Mouse (Mus musculus) embryonic facial prominence, embryonic 15.5 days (tissue): ENCODE data around the gene Gm40460. TPM values are rescaled to one million over a fixed set of nuclear protein-coding genes. Genes with fewer than 3 reads are reported as not detected.
"Not testable (repeated sequence)": the region's sequence is repeated elsewhere in the genome, so short reads cannot be mapped to it uniquely, and the experiment has no call there.

Source experiments
- ATAC-seq: fragments of 200-750 bp; cut with Nextera tagmentation; 2 replicates; pipeline ENCODE4 v1.8.0; 2017; ENCODE audit warnings: low read depth, moderate TSS enrichment; ENCODE audit not compliant: insufficient number of reproducible peaks, low FRiP score, low TSS enrichment
- H3K27ac ChIP-seq: fragments of 300-500 bp; sonication (generic); replicated peaks from 2 replicates; pipeline ENCODE4 v1.5.1; 2015; ENCODE audit warnings: mild to moderate bottlenecking, inconsistent platforms
- H3K27me3 ChIP-seq: fragments of 300-500 bp; sonication (generic); 2 replicates; pipeline ENCODE4 v1.6.1; 2015; ENCODE audit warnings: inconsistent platforms
- H3K36me3 ChIP-seq: fragments of 300-500 bp; sonication (generic); 2 replicates; pipeline ENCODE4 v1.6.1; 2015; ENCODE audit warnings: mild to moderate bottlenecking, inconsistent platforms
- H3K4me1 ChIP-seq: fragments of 300-500 bp; sonication (generic); 2 replicates; pipeline ENCODE4 v1.6.1; 2015; ENCODE audit warnings: inconsistent platforms
- H3K4me2 ChIP-seq: fragments of 300-500 bp; sonication (generic); replicated peaks from 2 replicates; pipeline ENCODE4 v1.6.1; 2015; ENCODE audit warnings: mild to moderate bottlenecking, inconsistent platforms
- H3K4me3 ChIP-seq: fragments of 300-500 bp; sonication (generic); replicated peaks from 2 replicates; pipeline ENCODE4 v1.5.1; 2015; ENCODE audit warnings: mild to moderate bottlenecking, inconsistent platforms
- H3K9ac ChIP-seq: fragments of 300-500 bp; sonication (generic); 2 replicates; pipeline ENCODE4 v1.6.1; 2015; ENCODE audit warnings: inconsistent platforms
- H3K9me3 ChIP-seq: fragments of 300-500 bp; sonication (generic); replicated peaks from 2 replicates; pipeline ENCODE4 v1.6.1; 2016; ENCODE audit warnings: inconsistent platforms
- WGBS: fragments of 180-500 bp; shearing (Covaris S2); methylation state at CpG from one replicate; pipeline ENCODE4 v1.1.7; 2015; 5-methylcytosine and 5-hydroxymethylcytosine counted together
- polyA plus RNA-seq: library from polyadenylated mRNA; unstranded; fragments of >200 nt; fragmentation: Nextera tagmentation; extraction: Ambion mirVana; gene quantifications from 2 replicates; pipeline ENCODE4 v1.2.1, GENCODE M21; 2015

Gm40460 gene
- polyA plus RNA-seq, 1 experiment from 2014 or later, result 0.40 TPM

DNA sequence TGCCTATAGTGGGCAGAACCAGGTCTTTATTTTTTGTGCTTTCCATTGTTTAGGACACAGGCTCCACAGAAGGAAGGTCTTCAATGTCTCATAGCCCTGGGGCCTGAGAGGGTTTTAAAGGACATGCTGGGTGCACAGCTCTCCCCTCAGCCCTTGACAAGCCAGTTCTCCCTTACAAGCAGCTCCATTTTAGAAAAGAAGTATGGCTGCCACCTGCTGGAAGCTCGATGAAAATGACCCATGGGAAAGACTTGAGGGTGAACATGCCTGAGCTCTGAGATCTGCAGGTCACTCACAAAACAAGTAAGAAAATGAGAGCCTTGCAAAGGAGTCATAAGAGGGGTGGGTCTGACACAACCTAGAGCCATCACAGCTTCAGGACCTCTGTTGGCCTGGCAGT, 8.9 kb upstream of the Gm40460 start:
- no peaks in the 10 kb centered on the region for H3K4me1 ChIP-seq
- WGBS, result 4% methylated on average over 1 of the region's 1 CpGs
- 0 out of 2 replicates have a peak, but pooled peaks cover 5% of the 10 kb centered on the region for H3K27me3 ChIP-seq
- no peaks in the 10 kb centered on the region for H3K36me3 ChIP-seq
- ATAC-seq, result no peak
- H3K9ac ChIP-seq, result no peak overlapping the region
- H3K27ac ChIP-seq, result no peak overlapping the region
- H3K4me3 ChIP-seq, result no peak overlapping the region
- H3K4me2 ChIP-seq, result no peak overlapping the region
- no peaks in the 10 kb centered on the region for H3K9me3 ChIP-seq

DNA sequence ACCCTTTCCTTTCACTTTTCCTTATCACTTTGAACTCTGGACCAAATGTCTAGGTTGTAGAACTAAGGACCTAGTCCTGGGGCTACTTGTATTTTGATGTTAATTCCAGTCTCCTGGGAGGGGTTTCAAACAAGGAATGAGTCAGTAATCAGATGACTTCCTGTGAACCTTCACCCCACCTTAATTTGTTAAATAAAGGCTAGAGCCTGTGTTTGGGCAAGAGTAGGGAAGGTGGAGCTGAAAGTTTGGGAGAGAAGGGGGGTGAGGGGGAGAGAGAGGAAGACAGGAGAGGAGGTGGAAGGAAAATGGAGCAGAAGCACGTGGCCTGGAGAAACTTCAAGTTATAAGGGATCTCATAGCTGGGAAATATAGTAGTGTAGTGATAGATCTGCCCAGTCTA, 9.3 kb downstream of the Gm40460 start:
- no peak for ATAC-seq
- Histone ChIP-seq H3K36me3 (no peaks in the 10 kb centered on the region), H3K4me1 (no peaks in the 10 kb centered on the region), H3K9me3 (no peaks in the 10 kb centered on the region), H3K4me2 (no peak overlapping the region), H3K4me3 (no peak overlapping the region), H3K27ac (no peak overlapping the region), H3K9ac (no peak overlapping the region), H3K27me3 (no peaks in the 10 kb centered on the region)
- WGBS, result 25% methylated on average over 1 of the region's 1 CpGs

DNA sequence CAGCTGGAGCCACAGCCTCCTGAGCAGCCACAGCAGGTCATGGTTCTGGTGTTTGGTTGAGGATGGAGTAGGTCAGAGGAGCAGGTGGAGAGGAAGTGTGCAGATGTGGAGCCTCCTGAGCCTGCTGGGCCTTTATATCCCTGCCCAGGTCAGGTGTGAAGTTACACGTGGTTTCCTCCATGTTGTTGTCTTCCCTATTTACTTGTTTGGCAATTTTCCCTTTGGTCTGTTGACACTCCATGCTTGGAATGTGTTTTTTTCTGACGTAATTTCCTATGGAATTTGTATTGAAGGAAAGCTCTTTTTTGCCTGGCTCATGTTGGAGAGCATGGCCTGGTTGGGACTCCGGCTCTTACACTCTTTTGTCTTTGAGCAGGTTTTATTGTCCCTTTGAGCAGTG, 11.0 kb downstream of the Gm40460 start, which contains the start of gene Krtap5-5:
Krtap5-5 (minus strand) TSS at position 101 of the 400 bp plus-strand sequence.
- H3K27ac ChIP-seq, H3K36me3 ChIP-seq, H3K27me3 ChIP-seq, H3K9ac ChIP-seq, H3K9me3 ChIP-seq, H3K4me2 ChIP-seq, H3K4me1 ChIP-seq, ATAC-seq, H3K4me3 ChIP-seq: not testable (repeated sequence)
- 37% methylated on average over 3 of the region's 3 CpGs for WGBS

DNA sequence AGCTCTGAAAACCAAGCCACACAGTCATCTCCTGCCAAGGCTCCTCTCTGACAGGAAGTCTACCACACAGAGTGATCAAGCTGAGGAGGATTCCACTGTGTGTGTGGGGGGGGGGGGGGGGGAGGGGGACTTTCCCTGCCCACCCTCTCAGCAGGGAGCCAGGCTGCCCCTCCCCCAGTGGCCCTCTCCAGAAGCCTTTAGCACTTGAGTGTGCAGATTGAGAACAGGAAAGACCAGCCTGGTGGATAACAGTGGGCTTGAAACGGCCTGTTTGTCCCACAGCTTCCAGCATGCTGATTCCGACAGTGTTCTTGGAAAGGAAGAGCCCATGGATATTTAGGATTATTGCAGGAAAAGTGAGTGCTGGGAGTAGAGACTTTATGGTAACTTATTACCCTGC, 16.4 kb downstream of the Gm40460 start:
- H3K36me3 ChIP-seq, result no peaks in the 10 kb centered on the region
- no peak overlapping the region for H3K9ac ChIP-seq
- ATAC-seq, result no peak
- no peak overlapping the region for H3K4me3 ChIP-seq
- no peak overlapping the region for H3K27ac ChIP-seq
- 24% methylated on average over 2 of the region's 2 CpGs for WGBS
- no peaks in the 10 kb centered on the region for H3K9me3 ChIP-seq
- H3K27me3 ChIP-seq, result no peaks in the 10 kb centered on the region
- H3K4me2 ChIP-seq, result no peak overlapping the region
- H3K4me1 ChIP-seq, result peaks cover 10% of the 10 kb centered on the region; the same call in 1 of the 2 replicates

DNA sequence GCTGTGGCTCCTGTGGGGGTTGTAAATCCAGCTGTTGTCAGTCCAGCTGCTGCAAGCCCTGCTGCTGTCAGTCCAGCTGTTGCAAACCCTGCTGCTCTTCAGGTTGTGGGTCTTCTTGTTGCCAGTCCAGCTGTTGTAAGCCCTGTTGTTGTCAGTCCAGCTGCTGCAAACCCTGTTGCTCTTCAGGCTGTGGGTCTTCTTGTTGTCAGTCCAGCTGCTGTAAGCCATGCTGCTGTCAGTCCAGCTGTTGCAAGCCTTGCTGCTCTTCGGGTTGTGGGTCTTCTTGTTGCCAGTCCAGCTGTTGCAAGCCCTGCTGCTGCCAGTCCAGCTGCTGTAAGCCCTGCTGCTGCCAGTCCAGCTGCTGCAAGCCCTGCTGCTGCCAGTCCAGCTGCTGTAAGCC, 28.7 kb downstream of the Gm40460 start:
- H3K4me1 ChIP-seq, H3K27ac ChIP-seq, H3K27me3 ChIP-seq, H3K9ac ChIP-seq, H3K4me3 ChIP-seq, H3K36me3 ChIP-seq, ATAC-seq, H3K9me3 ChIP-seq, H3K4me2 ChIP-seq: not testable (repeated sequence)
- WGBS, result 60% methylated on average over 1 of the region's 1 CpGs

DNA sequence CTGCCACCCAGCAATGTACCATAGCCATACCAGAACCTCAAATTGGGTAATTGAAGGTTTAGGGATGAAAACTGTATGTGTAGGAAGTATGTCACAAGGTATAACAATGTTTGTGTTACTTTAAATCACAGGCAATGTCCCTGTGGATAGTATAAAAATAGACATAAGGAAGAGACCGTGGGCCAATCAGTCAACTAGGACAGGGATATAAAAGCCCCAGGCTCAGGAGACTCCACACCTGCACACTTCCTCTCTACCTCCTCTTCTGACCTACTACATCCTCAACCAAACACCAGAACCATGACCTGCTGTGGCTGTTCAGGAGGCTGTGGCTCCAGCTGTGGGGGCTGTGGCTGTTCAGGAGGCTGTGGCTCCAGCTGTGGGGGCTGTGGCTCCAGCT, 29.3 kb downstream of the Gm40460 start, which contains the start of gene Gm7579:
Gm7579 (plus strand) TSS at position 301 of the 400 bp plus-strand sequence.
- Histone ChIP-seq H3K27ac (no peak within 1 kb of the TSS), H3K36me3 (no peaks in the 10 kb centered on the region), H3K4me1 (no peaks in the 10 kb centered on the region), H3K4me3 (no peak within 1 kb of the TSS), H3K9ac (no peak within 1 kb of the TSS), H3K9me3 (no peaks in the 10 kb centered on the region), H3K27me3 (no peaks in the 10 kb centered on the region), H3K4me2 (no peak within 1 kb of the TSS)
- ATAC-seq, result no peak
- 65% methylated on average over 1 of the region's 1 CpGs for WGBS

DNA sequence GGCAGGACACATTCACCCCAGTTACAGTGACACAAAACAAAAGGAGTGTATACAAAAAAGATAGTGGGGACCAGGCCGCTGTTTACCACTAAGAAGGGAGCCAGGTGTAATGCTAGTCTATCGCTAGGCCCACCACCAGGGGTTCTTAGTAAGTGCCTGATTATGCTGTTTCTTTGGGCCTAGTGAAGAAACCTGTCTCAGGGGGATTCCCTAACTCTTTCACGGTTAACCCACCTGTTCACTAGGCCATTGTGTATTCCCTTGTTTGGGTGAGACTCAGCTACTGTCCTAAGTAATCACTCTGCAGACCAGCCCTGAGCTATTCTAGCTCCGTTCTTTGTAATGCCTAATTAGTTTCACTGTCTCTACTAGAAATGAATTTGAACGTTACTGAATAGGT, 34.0 kb downstream of the Gm40460 start:
- not testable (repeated sequence) for H3K4me1 ChIP-seq, H3K27me3 ChIP-seq, H3K4me2 ChIP-seq, ATAC-seq, H3K4me3 ChIP-seq, H3K27ac ChIP-seq, H3K36me3 ChIP-seq, H3K9me3 ChIP-seq, H3K9ac ChIP-seq
- WGBS, result 74% methylated on average over 5 of the region's 5 CpGs

DNA sequence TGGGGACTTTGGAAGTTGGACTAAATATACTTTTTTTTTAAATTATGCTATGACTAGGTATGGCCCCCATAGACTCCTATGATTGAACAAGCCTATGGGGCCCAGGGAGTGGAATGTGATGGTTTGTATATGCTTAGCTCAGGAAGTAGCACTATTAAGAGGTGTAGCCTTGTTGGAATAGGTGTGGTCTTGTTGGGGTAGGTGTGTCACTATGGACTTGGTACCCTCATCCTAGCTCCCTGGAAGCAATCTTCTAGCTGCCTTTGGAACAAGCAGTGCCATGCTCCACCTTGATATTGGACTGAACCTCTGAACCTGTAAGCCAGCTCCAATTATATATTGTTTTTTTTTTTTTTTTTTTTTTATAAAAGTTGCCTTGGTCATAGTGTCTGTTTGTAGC, 35.4 kb downstream of the Gm40460 start:
- no peak for ATAC-seq
- H3K36me3 ChIP-seq, result no peaks in the 10 kb centered on the region
- no peak overlapping the region for H3K9ac ChIP-seq
- no peaks in the 10 kb centered on the region for H3K27me3 ChIP-seq
- H3K27ac ChIP-seq, result no peak overlapping the region
- no peaks in the 10 kb centered on the region for H3K4me1 ChIP-seq
- H3K9me3 ChIP-seq, result no peaks in the 10 kb centered on the region
- H3K4me2 ChIP-seq, result no peak overlapping the region
- no peak overlapping the region for H3K4me3 ChIP-seq

DNA sequence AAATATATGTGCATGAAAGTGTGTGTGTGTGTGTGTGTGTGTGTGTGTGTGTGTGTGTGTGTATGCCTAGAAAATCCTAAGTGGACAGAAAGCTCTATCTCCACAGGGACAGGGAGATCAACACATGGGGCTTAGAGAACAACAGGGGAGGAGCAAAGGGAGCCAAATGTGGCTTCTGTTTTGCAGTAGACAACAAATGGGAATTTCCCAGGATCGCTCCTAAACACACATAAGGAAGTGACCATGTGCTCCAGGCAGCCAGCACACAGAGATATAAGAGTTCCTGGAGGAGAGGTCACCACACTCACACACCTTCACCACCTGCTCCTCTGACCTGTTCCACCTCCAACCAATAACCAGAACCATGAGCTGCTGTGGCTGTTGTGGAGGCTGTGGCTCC, 39.8 kb downstream of the Gm40460 start, which contains the start of gene Krtap5-3:
Krtap5-3 (plus strand) TSS at position 301 of the 400 bp plus-strand sequence.
- no peak for ATAC-seq
- Histone ChIP-seq H3K4me1 (no peaks in the 10 kb centered on the region), H3K27ac (no peak within 1 kb of the TSS), H3K36me3 (no peaks in the 10 kb centered on the region), H3K27me3 (no peaks in the 10 kb centered on the region), H3K9me3 (no peaks in the 10 kb centered on the region), H3K4me3 (no peak within 1 kb of the TSS), H3K4me2 (no peak within 1 kb of the TSS), H3K9ac (no peak within 1 kb of the TSS)
- 56% methylated on average over 1 of the region's 1 CpGs for WGBS

DNA sequence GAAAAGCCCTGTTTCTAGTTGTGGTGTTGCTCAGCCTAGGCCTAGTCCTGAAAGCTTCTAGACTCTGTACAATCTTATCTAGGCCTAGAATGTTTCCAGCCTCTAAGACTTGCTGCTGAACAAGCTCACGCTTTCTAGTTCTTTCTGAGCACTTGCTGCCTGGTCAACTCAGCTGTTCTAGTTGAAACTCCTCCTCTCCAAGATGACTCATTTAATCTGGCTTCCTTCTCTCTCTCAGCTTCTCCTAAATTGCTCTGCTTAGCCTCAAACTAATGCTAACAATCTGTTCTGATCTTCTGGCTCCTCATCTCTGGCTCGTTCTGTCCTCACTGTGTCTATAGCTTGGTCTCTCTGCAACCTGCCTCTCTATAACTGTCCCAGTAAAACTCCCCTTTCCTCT, 42.1 kb downstream of the Gm40460 start:
- Histone ChIP-seq H3K36me3 (no peaks in the 10 kb centered on the region), H3K4me1 (no peaks in the 10 kb centered on the region), H3K9me3 (no peaks in the 10 kb centered on the region), H3K4me2 (no peak overlapping the region), H3K27me3 (no peaks in the 10 kb centered on the region), H3K27ac (no peak overlapping the region), H3K4me3 (no peak overlapping the region), H3K9ac (no peak overlapping the region)
- no peak for ATAC-seq
- 78% methylated on average over 2 of the region's 2 CpGs for WGBS
